Mouse (Mus musculus) forebrain, embryonic 15.5 days (tissue): ENCODE results near the gene 4931406P16Rik. TPM values are rescaled to one million over a fixed set of nuclear protein-coding genes. Genes with fewer than 3 reads are reported as not detected.

ENCODE experiments used
- ATAC-seq: fragments of 200-750 bp; cut with Nextera tagmentation; replicated peaks from 2 replicates; pipeline ENCODE4 v1.8.0; 2017; ENCODE audit warnings: mild to moderate bottlenecking, moderate TSS enrichment, moderate library complexity
- H3K27ac ChIP-seq: fragments of 300-500 bp; sonication (generic); replicated peaks from 2 replicates; pipeline ENCODE4 v1.5.1; 2015; ENCODE audit warnings: mild to moderate bottlenecking, inconsistent platforms
- H3K27me3 ChIP-seq: fragments of 300-500 bp; sonication (generic); 2 replicates; pipeline ENCODE4 v1.6.1; 2015; ENCODE audit warnings: inconsistent platforms
- H3K36me3 ChIP-seq: fragments of 300-500 bp; sonication (generic); 2 replicates; pipeline ENCODE4 v1.6.1; 2015; ENCODE audit warnings: mild to moderate bottlenecking, inconsistent platforms
- H3K4me1 ChIP-seq: fragments of 300-500 bp; sonication (generic); 2 replicates; pipeline ENCODE4 v1.6.1; 2015; ENCODE audit warnings: inconsistent platforms
- H3K4me2 ChIP-seq: fragments of 300-500 bp; sonication (generic); replicated peaks from 2 replicates; pipeline ENCODE4 v1.6.1; 2015; ENCODE audit warnings: mild to moderate bottlenecking, inconsistent platforms
- H3K4me3 ChIP-seq: fragments of 300-500 bp; sonication (generic); 2 replicates; pipeline ENCODE4 v1.5.1; 2015; ENCODE audit warnings: mild to moderate bottlenecking, inconsistent platforms
- H3K9ac ChIP-seq: fragments of 300-500 bp; sonication (generic); replicated peaks from 2 replicates; pipeline ENCODE4 v1.6.1; 2015; ENCODE audit warnings: mild to moderate bottlenecking, inconsistent platforms
- H3K9me3 ChIP-seq: fragments of 300-500 bp; sonication (generic); 2 replicates; pipeline ENCODE4 v1.6.1; 2016; ENCODE audit warnings: inconsistent platforms
- WGBS: fragments of 180-500 bp; shearing (Covaris S2); methylation state at CpG from one replicate; pipeline ENCODE4 v1.1.7; 2015; ENCODE audit warnings: mixed read lengths; 5-methylcytosine and 5-hydroxymethylcytosine counted together
- polyA plus RNA-seq: library from polyadenylated mRNA; unstranded; fragments of >200 nt; fragmentation: Nextera tagmentation; extraction: Ambion mirVana; gene quantifications from 2 replicates; pipeline ENCODE4 v1.2.1, GENCODE M21; 2015

4931406P16Rik gene
- 25.4 and 28.1 TPM in 2 replicates for polyA plus RNA-seq

DNA sequence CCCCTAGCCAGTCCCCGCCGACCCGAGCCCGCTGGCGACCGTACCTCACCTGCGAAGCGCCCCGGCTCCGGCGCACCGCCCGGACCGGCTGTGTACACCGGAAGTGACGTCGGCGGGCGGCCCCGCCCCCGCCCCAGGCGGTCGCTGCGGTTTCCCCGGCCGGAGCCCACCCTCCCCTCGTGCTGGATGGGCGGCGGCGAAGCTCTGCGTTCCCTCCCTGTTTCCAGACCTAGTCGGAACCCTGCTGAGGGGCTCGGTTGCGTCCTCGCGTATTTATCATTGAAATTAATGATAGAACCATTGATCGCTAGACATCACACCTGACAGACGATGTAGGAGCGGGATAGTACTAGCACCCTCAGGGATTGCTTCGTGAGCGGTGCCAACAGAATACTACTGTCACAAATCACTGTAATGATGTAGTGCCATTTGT lies at the start of gene 4931406P16Rik:
TSS of gene 4931406P16Rik (minus strand) at position 109 of the 433 bp plus-strand sequence.
- H3K4me2 ChIP-seq: peak within 1 kb of the TSS; percentile 78
- no peaks in the 10 kb centered on the region for H3K9me3 ChIP-seq
- H3K36me3 ChIP-seq: no peaks in the 10 kb centered on the region
- ATAC-seq: peak; percentile 95
- H3K4me1 ChIP-seq: peaks cover 15% of the 10 kb centered on the region; the same call in 1 of the 2 replicates
- H3K27ac ChIP-seq: peak within 1 kb of the TSS; percentile 93
- peak within 1 kb of the TSS; percentile 81 for H3K4me3 ChIP-seq
- H3K9ac ChIP-seq: peak within 1 kb of the TSS; percentile 85
- under 1% methylated on average over 41 of the region's 41 CpGs for WGBS
- no peaks in the 10 kb centered on the region for H3K27me3 ChIP-seq

DNA sequence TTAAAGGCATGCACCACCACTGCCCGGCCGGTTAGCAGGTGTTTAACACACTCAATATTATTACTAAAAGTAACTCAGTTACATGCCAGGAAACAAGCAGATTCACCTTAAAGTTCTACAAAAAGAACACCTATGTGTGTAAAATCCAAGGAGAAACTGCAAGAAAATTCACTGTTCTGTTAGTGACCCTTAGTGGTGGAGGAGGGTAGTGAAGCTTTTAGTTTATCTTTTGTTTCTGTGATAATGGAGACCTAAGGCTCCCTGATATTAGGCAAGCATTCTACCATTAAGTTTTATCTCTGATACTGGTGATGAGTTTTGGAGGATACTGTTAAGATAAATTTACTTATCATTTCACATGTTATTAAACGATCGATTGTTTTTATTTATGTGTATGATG lies 42.3 kb upstream of the 4931406P16Rik start:
- Histone ChIP-seq H3K4me2 (no peak overlapping the region), H3K36me3 (peaks cover 49% of the 10 kb centered on the region), H3K27me3 (no peaks in the 10 kb centered on the region), H3K4me1 (no peaks in the 10 kb centered on the region), H3K27ac (no peak overlapping the region), H3K4me3 (no peak overlapping the region), H3K9ac (no peak overlapping the region), H3K9me3 (no peaks in the 10 kb centered on the region)
- no peak for ATAC-seq
- WGBS: 91% methylated on average over 4 of the region's 4 CpGs

DNA sequence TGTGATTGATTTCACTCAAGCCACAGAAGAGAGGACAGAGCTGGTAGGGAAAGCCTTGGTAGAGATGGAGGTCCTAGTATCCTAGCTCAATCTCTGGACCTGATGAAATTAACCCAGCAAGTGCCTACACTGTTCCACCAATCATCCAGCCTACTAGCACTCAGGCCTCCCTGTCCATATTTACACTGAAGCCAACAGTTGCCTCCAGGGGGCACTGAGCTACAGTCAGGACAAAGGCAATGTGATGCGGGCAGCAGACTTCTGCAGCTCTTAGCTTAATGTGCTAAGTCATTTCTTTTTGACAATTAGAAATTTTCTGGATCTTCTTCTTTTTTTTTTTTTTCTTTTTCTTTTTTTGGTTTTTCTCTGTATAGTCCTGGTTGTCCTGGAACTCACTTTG lies 38.6 kb upstream of the 4931406P16Rik start:
- Histone ChIP-seq H3K27me3 (no peaks in the 10 kb centered on the region), H3K9ac (no peak overlapping the region), H3K4me2 (no peak overlapping the region), H3K4me3 (no peak overlapping the region), H3K36me3 (peaks cover 69% of the 10 kb centered on the region), H3K4me1 (no peaks in the 10 kb centered on the region), H3K27ac (no peak overlapping the region), H3K9me3 (no peaks in the 10 kb centered on the region)
- ATAC-seq: no peak
- WGBS: 92% methylated on average over 1 of the region's 1 CpGs

DNA sequence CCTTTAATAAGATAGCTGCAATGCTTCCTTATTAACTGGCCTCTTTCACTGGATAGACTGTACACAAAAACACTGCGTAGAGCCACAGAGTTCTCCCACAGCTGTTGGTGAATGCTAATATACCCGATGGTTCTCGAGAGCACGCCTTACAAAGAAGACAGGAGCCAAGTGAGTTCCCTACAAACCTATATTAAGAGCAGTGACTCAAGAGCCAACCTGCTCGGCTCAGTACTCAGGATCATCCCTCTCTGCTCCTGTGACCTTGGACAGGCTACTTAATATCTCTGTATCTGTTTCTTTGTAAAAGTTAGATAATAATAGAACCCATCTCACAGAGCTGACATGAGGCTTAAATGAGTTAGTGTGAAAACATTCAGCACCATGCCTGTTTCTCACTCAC lies 36.8 kb upstream of the 4931406P16Rik start:
- ATAC-seq: no peak
- H3K9ac ChIP-seq: no peak overlapping the region
- H3K27me3 ChIP-seq: no peaks in the 10 kb centered on the region
- H3K9me3 ChIP-seq: no peaks in the 10 kb centered on the region
- H3K36me3 ChIP-seq: peaks cover 76% of the 10 kb centered on the region
- no peak overlapping the region for H3K4me3 ChIP-seq
- H3K27ac ChIP-seq: no peak overlapping the region
- H3K4me1 ChIP-seq: no peaks in the 10 kb centered on the region
- WGBS: 91% methylated on average over 5 of the region's 5 CpGs
- H3K4me2 ChIP-seq: no peak overlapping the region

DNA sequence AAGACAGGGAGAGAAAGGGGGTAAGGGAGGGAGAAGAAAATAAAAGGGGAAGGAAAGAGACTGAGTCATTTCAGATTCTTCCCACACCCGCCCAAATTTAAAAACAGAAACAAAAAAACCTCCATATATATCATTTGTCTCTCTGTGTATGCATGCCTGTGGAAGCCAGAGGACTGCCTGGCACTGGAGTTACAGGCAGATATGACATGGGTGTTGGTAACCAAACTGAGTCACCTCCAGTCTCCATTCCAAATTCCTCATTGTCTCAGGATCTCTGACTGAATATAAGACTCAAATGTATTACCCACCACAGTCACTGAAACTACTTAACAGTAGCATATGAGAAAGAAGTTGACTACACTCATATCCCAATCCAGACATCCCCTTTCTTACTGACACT lies 34.7 kb upstream of the 4931406P16Rik start:
- ATAC-seq: no peak
- Histone ChIP-seq H3K4me1 (no peaks in the 10 kb centered on the region), H3K9ac (no peak overlapping the region), H3K4me2 (no peak overlapping the region), H3K27ac (no peak overlapping the region), H3K27me3 (no peaks in the 10 kb centered on the region), H3K4me3 (no peak overlapping the region), H3K9me3 (no peaks in the 10 kb centered on the region), H3K36me3 (peaks cover 78% of the 10 kb centered on the region)
- WGBS: 94% methylated on average over 1 of the region's 1 CpGs

DNA sequence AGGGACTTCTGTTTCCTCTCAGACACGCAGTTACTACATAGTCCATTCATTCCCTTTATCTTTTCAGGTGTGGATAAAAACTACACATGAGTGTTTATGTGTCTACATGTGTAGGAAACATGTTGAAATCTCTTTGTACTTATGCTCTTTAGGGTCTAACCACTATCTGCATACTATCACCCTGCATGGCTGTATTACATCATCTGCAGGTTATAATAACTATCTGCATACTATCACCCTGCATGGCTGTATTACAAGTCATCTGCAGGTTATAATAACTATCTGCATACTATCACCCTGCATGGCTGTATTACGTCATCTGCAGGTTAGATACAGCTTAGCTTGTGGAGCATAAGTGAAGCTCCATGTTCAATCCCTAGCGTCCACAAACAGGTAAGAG lies 33.7 kb upstream of the 4931406P16Rik start:
- no peaks in the 10 kb centered on the region for H3K27me3 ChIP-seq
- no peak overlapping the region for H3K4me3 ChIP-seq
- no peaks in the 10 kb centered on the region for H3K4me1 ChIP-seq
- 93% methylated on average over 3 of the region's 3 CpGs for whole genome bisulfite sequencing
- no peak for ATAC-seq
- H3K36me3 ChIP-seq: peaks cover 78% of the 10 kb centered on the region
- no peak overlapping the region for H3K9ac ChIP-seq
- H3K4me2 ChIP-seq: no peak overlapping the region
- H3K9me3 ChIP-seq: no peaks in the 10 kb centered on the region
- no peak overlapping the region for H3K27ac ChIP-seq

DNA sequence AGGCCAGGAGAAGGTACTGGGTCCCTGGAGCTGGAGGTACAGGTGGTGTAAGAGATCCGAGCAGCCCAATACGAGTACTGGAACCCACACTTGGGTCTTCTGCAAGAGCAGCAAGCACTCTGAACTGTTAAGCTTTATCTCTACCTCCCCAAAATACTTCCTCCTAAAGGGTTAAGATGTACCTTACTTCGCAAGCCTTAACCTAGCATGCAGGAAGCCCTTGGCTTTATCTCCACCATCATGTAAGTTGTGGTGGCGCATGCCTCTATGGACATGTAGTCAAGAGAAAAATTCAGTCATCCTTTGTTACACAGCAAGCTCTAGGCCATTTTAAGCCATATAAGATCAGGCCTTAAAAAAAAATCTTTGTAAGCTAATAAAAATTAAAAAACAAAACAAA lies 33.2 kb upstream of the 4931406P16Rik start:
- Histone ChIP-seq H3K27ac (no peak overlapping the region), H3K4me3 (no peak overlapping the region), H3K36me3 (peaks cover 74% of the 10 kb centered on the region), H3K9me3 (no peaks in the 10 kb centered on the region), H3K4me2 (no peak overlapping the region), H3K9ac (no peak overlapping the region), H3K4me1 (no peaks in the 10 kb centered on the region), H3K27me3 (no peaks in the 10 kb centered on the region)
- 97% methylated on average over 4 of the region's 4 CpGs for WGBS
- no peak for ATAC-seq

DNA sequence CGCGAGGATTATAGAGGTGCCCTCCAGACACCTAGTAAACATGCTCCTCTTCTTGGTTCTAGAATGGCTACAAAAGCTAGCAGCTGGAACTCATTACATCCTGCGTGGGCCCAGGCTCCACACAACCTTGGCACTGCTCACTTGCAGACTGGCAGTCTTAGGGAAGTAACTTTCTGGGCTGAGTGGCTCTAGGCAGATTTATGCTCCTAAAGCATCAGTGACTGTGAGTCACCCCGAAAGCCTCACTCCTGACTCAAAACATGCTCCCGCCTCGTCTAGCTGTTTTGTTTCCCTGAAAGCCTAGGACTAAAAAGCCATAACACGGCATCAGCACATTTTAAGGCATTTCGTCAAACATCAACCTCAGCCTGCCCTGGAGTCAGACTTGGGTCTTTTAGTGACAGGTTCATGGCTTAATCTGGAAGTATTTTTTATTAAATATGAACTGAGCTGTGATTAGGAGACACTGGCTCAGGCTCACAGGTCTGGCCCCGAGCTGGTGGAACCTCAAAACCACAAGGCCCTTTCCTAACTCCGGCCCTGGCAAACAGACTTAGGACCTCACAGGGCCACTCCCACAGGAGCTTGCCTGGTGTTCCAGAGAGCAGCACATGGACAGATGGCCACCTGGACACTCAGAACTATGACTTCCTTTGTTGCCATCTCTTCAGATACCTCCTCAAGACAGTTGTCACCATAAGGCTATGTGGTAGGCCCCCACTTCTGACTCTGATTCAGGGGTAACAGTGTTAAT lies 28.9 kb upstream of the 4931406P16Rik start:
- H3K4me2 ChIP-seq: no peak overlapping the region
- H3K27me3 ChIP-seq: no peaks in the 10 kb centered on the region
- no peak overlapping the region for H3K4me3 ChIP-seq
- 94% methylated on average over 10 of the region's 10 CpGs for WGBS
- peaks cover 39% of the 10 kb centered on the region for H3K36me3 ChIP-seq
- no peaks in the 10 kb centered on the region for H3K9me3 ChIP-seq
- H3K27ac ChIP-seq: no peak overlapping the region
- no peak for ATAC-seq
- H3K9ac ChIP-seq: no peak overlapping the region
- no peaks in the 10 kb centered on the region for H3K4me1 ChIP-seq

DNA sequence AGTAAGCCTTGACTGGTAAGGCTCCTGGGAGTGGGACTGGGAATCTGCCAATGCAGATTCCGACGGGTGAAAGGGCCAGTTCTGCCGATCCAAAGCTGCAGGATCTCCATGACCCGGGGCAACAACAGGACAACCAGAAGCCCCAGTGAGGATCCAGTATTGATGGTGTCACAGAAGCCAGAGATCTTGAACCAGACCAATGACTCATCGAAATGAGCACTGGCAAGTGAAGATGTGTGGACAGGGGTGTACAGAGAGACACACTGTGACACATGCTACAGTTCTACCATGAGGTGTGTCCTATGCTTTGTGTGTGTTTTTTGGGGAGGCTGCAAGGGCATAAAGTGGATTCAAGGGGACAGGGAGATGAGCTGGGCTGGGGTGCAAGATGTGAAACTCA lies 27.5 kb upstream of the 4931406P16Rik start:
- H3K4me3 ChIP-seq: no peak overlapping the region
- no peak overlapping the region for H3K9ac ChIP-seq
- WGBS: 93% methylated on average over 5 of the region's 5 CpGs
- H3K27ac ChIP-seq: no peak overlapping the region
- H3K4me2 ChIP-seq: no peak overlapping the region
- no peaks in the 10 kb centered on the region for H3K4me1 ChIP-seq
- no peak for ATAC-seq
- 0 out of 2 replicates have a peak, but pooled peaks cover 3% of the 10 kb centered on the region for H3K9me3 ChIP-seq
- H3K36me3 ChIP-seq: peaks cover 29% of the 10 kb centered on the region
- no peaks in the 10 kb centered on the region for H3K27me3 ChIP-seq

DNA sequence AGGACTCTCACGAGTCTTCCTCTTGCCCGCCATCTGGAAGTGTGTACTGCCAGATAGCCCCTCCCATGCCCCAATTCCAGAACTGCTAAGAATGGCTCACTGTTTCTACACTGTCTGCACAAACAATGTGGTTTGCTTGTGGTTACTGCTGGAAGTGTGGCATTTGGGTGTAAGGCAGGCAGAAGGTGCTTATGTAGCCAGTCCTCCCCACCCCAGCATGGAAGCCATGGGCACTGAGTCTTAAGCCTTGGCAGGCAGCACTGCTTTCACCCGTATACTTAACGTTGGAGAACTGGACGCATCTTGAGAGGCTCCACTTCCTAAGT lies 25.8 kb upstream of the 4931406P16Rik start:
- WGBS: 89% methylated on average over 5 of the region's 5 CpGs

DNA sequence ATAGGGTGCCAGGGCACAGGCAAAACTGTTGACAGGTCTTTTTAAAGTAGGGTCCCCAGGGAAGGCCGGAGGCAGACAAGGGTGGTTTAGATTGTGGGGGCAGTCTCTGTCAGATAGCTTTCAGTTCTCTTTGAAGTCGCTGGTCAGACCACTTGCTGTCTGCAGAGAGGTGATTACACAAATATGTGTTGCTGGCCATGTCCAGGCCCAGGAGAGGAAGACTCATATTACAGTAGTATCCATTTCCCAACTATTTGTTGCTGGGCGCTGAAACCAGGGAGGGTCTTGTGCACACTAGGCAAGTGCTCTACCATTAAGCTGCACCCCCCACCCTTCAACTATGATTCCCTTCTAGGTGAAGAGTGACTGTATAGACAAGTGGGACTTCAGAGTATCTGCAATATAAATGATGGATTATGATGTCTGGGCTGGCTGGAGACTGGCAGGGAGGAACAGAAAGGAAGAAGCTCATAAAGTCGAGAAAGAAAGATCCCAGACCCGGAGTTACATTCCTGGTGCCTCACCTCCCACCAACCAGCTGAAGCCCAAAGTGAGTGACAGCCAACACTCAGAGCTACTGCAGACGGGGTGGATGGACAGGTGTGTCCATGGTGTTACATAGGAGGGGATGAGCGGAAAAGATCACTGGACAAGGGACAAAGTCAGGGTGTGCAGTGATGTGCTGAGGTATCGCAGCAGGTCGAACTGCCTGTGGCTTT lies 25.3 kb upstream of the 4931406P16Rik start:
- ATAC-seq: no peak
- WGBS: 85% methylated on average over 9 of the region's 9 CpGs
- no peak overlapping the region for H3K9ac ChIP-seq
- H3K27me3 ChIP-seq: no peaks in the 10 kb centered on the region
- peaks cover 16% of the 10 kb centered on the region for H3K36me3 ChIP-seq
- H3K4me1 ChIP-seq: no peaks in the 10 kb centered on the region
- no peak overlapping the region for H3K4me3 ChIP-seq
- no peak overlapping the region for H3K4me2 ChIP-seq
- H3K9me3 ChIP-seq: 0 out of 2 replicates have a peak, but pooled peaks cover 3% of the 10 kb centered on the region
- no peak overlapping the region for H3K27ac ChIP-seq

More for the DNA sequence above, 25.8 kb upstream of the 4931406P16Rik start:
- Histone ChIP-seq H3K27ac (no peak overlapping the region), H3K9ac (no peak overlapping the region), H3K27me3 (no peaks in the 10 kb centered on the region), H3K4me1 (no peaks in the 10 kb centered on the region), H3K4me2 (no peak overlapping the region), H3K36me3 (peaks cover 20% of the 10 kb centered on the region), H3K4me3 (no peak overlapping the region), H3K9me3 (0 out of 2 replicates have a peak, but pooled peaks cover 3% of the 10 kb centered on the region)
- no peak for ATAC-seq

DNA sequence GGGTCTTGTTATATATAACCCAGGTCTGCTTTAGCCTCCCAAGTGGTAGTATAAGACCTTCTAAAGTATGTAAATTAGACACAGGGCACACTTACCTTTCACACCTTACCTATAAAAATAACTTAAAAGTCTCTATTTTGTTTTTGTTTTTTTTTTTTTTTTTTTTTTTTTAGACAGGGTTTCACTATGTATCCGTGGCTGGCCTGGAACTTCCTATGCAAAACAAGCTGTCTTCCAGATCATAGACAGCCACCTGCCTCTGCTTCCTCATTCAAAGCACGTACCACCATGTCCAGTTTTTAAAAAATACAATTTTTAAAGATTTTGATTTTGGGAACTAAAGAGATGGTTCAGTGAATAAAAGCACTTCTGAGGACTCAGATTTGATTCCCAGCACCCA lies 23.9 kb upstream of the 4931406P16Rik start:
- Histone ChIP-seq H3K9me3 (0 out of 2 replicates have a peak, but pooled peaks cover 3% of the 10 kb centered on the region), H3K4me1 (no peaks in the 10 kb centered on the region), H3K36me3 (peaks cover 2% of the 10 kb centered on the region), H3K9ac (no peak overlapping the region), H3K4me3 (no peak overlapping the region), H3K27me3 (no peaks in the 10 kb centered on the region), H3K27ac (no peak overlapping the region), H3K4me2 (no peak overlapping the region)
- ATAC-seq: no peak
- WGBS: 96% methylated on average over 2 of the region's 2 CpGs
